Mouse (Mus musculus): ENCODE results near the gene Sult6b2. TPM values are rescaled to one million over a fixed set of nuclear protein-coding genes. Genes with fewer than 3 reads are reported as not detected.

The Sult6b2 gene
- polyA plus RNA-seq, 1 experiment from 2014 or later = 0.16 TPM

DNA sequence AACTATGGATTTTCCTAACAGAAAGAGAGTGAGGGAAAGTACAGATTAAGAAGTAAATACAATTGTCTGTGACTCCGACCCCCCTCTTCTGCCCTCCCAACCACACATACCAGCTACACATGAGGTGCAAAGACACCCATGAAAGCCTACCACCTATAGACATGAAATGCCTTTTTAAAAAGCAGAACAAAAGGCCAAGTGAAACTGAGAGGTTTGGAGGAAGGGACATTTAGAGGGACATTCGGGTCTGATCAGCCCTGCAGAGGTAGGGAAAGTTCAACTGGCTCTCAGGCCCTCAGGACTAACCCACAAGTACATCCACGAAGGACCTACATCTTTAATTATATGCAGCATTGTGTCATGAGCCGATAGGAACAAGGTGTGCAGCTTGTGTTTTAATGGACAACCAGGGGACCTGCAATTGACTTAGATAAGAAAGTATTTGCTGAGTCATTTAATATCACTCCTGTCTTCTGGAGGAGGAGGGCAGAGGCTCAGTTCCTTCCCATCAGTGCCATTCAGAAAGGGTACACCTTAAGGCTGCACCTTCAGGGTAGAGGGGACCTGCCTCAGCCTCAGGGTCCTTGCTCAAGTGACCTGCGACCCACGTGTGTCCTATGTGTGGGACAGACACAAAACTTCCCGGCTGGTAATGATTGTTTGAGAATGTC lies 4.5 kb downstream of the Sult6b2 start:
- Histone ChIP-seq H3K27ac (ENCODE audit: low read depth, low read length) (no peak overlapping the region), H3K4me1 (ENCODE audit: control insufficient read depth, insufficient read depth, low read length) (peaks cover 2% of the 10 kb centered on the region; the same call in 1 of the 2 replicates), H3K4me3 (ENCODE audit: low read depth, low read length) (no peak overlapping the region), H3K9ac (ENCODE audit: low read length) (no peak overlapping the region), H3K27me3 (ENCODE audit: control insufficient read depth, insufficient read depth, low read length) (no peaks in the 10 kb centered on the region), H3K9me3 (ENCODE audit: control insufficient read depth, low read length) (no peaks in the 10 kb centered on the region), H3K36me3 (ENCODE audit: control insufficient read depth, insufficient read depth, low read length) (no peaks in the 10 kb centered on the region), H3K4me2 (no peak overlapping the region)
- WGBS = 81% methylated on average over 7 of the region's 7 CpGs
- DNase-seq (ENCODE audit: low spot score, missing footprints) (no peak), ATAC-seq (ENCODE audit: low FRiP score) (no peak)

DNA sequence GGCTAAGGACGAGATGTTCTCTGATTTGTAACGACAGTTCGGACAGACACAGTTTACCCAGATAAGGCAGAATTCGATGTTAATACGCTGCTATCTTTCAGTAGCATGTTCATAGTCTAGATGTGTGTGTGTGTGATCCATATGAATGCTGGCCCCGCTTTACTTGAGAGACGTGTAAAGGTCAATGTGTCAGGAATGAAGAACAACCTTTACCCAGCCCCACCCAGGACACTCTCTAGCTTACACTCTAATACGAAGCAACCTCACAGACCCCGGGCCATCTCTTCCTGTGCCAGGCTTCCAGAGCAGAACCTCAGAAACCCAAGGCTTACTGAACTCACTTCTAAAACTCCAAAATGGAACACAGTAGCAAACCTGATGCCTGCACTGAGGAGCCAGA lies 5.5 kb downstream of the Sult6b2 start:
- ATAC-seq (ENCODE audit: low FRiP score) (no peak), DNase-seq (ENCODE audit: low spot score, missing footprints) (no peak)
- no peak overlapping the region for H3K4me3 ChIP-seq (ENCODE audit: low read depth, low read length)
- H3K36me3 ChIP-seq (ENCODE audit: control insufficient read depth, insufficient read depth, low read length) = no peaks in the 10 kb centered on the region
- no peaks in the 10 kb centered on the region for H3K27me3 ChIP-seq (ENCODE audit: control insufficient read depth, insufficient read depth, low read length)
- WGBS = 72% methylated on average over 9 of the region's 9 CpGs
- H3K27ac ChIP-seq (ENCODE audit: low read depth, low read length) = no peak overlapping the region
- H3K4me2 ChIP-seq = no peak overlapping the region
- no peak overlapping the region for H3K9ac ChIP-seq (ENCODE audit: low read length)
- H3K4me1 ChIP-seq (ENCODE audit: control insufficient read depth, insufficient read depth, low read length) = peaks cover 2% of the 10 kb centered on the region; the same call in 1 of the 2 replicates
- no peaks in the 10 kb centered on the region for H3K9me3 ChIP-seq (ENCODE audit: control insufficient read depth, low read length)

DNA sequence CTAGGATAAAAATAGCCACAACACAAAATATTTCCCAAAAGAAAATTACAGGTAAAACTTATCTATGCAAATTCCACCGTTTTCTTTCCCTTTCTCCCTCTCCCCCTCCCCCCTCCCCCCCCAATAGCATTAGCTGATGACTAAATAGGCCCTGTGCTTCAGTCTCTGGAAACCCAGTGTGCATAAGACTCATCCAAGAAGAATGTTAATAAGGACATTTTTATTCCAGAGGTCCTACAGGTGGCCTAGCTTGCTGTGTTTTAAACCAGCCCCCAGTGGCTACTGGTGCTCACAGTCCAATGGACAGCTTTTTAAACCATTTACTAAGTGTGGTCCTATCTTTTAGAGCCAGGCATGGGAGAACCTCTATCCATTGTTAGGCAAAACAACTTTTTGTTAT lies 6.3 kb downstream of the Sult6b2 start:
- no peak overlapping the region for H3K9ac ChIP-seq (ENCODE audit: low read length)
- WGBS = 74% methylated on average over 1 of the region's 1 CpGs
- ATAC-seq (ENCODE audit: low FRiP score) = no peak

DNA sequence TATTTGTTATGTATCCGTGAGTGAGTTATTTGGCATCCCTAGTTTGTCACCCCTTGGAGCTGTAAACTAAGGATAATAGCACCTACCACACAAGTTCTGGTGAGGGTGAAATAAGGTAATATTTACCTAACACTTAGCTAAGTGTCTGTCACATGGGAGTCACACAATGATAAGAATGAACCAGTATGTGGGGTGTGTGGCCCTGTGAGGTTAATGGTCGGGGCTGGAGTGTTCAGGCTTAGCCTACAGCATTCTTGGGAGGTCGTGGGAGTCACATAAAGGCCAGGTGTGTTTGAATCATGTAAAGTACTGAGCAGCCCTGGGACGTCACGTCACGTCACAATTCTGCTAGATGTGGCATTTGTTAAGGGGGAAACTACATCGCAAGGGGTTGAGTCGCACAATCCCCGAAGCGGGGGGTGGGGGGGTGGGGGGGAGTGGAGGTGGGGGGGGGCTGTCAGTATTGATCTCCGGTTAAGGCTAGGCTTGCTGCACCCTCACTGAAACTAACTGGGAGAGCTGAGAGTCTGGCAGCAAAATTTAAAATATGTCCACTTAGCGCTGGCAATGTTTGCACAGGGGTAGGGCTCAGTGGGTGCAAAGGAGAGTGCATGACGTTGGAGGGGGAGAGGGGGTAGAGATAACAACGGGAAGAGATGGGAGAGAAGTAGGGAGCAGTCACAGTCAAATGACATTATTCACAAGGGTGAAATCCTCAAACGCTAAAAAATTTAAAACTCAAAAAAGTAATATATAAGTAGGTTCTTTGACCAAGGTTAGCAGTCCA lies 8.5 kb downstream of the Sult6b2 start:
- no peaks in the 10 kb centered on the region for H3K27me3 ChIP-seq (ENCODE audit: control insufficient read depth, insufficient read depth, low read length)
- no peak for DNase-seq (ENCODE audit: low spot score, missing footprints)
- no peaks in the 10 kb centered on the region for H3K36me3 ChIP-seq (ENCODE audit: control insufficient read depth, insufficient read depth, low read length)
- no peak overlapping the region for H3K4me3 ChIP-seq (ENCODE audit: low read depth, low read length)
- no peak overlapping the region for H3K4me2 ChIP-seq
- no peak overlapping the region for H3K27ac ChIP-seq (ENCODE audit: low read depth, low read length)
- peaks cover 8% of the 10 kb centered on the region for H3K4me1 ChIP-seq (ENCODE audit: control insufficient read depth, insufficient read depth, low read length)
- H3K9ac ChIP-seq (ENCODE audit: low read length) = no peak overlapping the region
- H3K9me3 ChIP-seq (ENCODE audit: control insufficient read depth, low read length) = no peaks in the 10 kb centered on the region
- WGBS = 83% methylated on average over 15 of the region's 15 CpGs
- ATAC-seq (ENCODE audit: low FRiP score) = no peak

More for the DNA sequence above, 6.3 kb downstream of the Sult6b2 start:
- DNase-seq (ENCODE audit: low spot score, missing footprints) = no peak
- Histone ChIP-seq H3K27ac (ENCODE audit: low read depth, low read length) (no peak overlapping the region), H3K4me2 (no peak overlapping the region), H3K4me3 (ENCODE audit: low read depth, low read length) (no peak overlapping the region), H3K9me3 (ENCODE audit: control insufficient read depth, low read length) (no peaks in the 10 kb centered on the region), H3K36me3 (ENCODE audit: control insufficient read depth, insufficient read depth, low read length) (no peaks in the 10 kb centered on the region), H3K4me1 (ENCODE audit: control insufficient read depth, insufficient read depth, low read length) (peaks cover 8% of the 10 kb centered on the region), H3K27me3 (ENCODE audit: control insufficient read depth, insufficient read depth, low read length) (no peaks in the 10 kb centered on the region)

DNA sequence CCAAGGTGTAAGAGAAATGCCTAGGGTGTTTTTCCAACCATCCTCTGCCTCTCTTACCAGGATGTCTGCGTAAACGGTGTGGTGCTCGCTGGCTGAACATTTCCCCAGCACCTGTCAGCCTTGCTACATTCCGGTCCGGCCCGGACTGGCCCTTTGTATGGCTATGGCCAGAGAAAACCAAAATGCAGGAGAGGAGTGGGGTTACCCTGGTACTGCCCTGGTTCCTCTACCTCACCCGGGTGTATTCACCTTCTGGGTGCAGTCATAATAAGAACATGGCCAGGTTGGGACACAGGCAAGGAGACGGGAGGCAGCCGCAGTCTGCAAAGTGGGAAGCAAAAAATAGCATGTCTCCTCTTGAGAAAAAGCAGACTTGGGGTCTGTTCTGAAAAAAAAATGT lies 9.2 kb downstream of the Sult6b2 start:
- no peak for DNase-seq (ENCODE audit: low spot score, missing footprints)
- H3K9me3 ChIP-seq (ENCODE audit: control insufficient read depth, low read length) = no peaks in the 10 kb centered on the region
- H3K27ac ChIP-seq (ENCODE audit: low read depth, low read length) = no peak overlapping the region
- no peak overlapping the region for H3K4me3 ChIP-seq (ENCODE audit: low read depth, low read length)
- peaks cover 8% of the 10 kb centered on the region for H3K4me1 ChIP-seq (ENCODE audit: control insufficient read depth, insufficient read depth, low read length)
- no peak overlapping the region for H3K9ac ChIP-seq (ENCODE audit: low read length)
- no peaks in the 10 kb centered on the region for H3K36me3 ChIP-seq (ENCODE audit: control insufficient read depth, insufficient read depth, low read length)
- H3K27me3 ChIP-seq (ENCODE audit: control insufficient read depth, insufficient read depth, low read length) = no peaks in the 10 kb centered on the region
- ATAC-seq (ENCODE audit: low FRiP score) = no peak
- WGBS = 93% methylated on average over 9 of the region's 9 CpGs
- H3K4me2 ChIP-seq = no peak overlapping the region

DNA sequence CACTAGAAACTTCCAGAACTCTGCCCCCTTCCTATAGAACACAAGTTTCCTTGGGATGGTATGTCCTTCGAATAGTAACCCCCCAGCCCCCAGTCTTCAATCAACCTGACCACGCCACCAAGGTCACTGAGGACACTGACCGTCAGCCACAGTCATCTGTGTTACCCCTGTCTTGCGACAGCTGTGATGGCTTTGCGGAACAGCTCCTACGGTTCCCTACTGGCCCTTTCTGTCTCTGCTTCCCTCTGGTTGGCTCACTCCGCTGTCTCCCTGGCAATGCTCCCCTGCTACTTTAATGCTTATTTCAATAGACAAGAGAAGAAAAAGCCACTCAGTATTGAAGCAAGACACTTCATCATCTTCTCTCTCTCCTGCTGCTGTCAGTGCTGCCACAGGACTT lies 10.8 kb downstream of the Sult6b2 start:
- Histone ChIP-seq H3K36me3 (ENCODE audit: control insufficient read depth, insufficient read depth, low read length) (no peaks in the 10 kb centered on the region), H3K9me3 (ENCODE audit: control insufficient read depth, low read length) (no peaks in the 10 kb centered on the region), H3K9ac (ENCODE audit: low read length) (no peak overlapping the region), H3K4me3 (ENCODE audit: low read depth, low read length) (no peak overlapping the region), H3K4me2 (no peak overlapping the region), H3K27ac (ENCODE audit: low read depth, low read length) (no peak overlapping the region), H3K4me1 (ENCODE audit: control insufficient read depth, insufficient read depth, low read length) (peaks cover 8% of the 10 kb centered on the region), H3K27me3 (ENCODE audit: control insufficient read depth, insufficient read depth, low read length) (no peaks in the 10 kb centered on the region)
- ATAC-seq (ENCODE audit: low FRiP score) (peak; percentile 56), DNase-seq (ENCODE audit: low spot score, missing footprints) (peak; percentile 86)
- WGBS = 27% methylated on average over 7 of the region's 7 CpGs

DNA sequence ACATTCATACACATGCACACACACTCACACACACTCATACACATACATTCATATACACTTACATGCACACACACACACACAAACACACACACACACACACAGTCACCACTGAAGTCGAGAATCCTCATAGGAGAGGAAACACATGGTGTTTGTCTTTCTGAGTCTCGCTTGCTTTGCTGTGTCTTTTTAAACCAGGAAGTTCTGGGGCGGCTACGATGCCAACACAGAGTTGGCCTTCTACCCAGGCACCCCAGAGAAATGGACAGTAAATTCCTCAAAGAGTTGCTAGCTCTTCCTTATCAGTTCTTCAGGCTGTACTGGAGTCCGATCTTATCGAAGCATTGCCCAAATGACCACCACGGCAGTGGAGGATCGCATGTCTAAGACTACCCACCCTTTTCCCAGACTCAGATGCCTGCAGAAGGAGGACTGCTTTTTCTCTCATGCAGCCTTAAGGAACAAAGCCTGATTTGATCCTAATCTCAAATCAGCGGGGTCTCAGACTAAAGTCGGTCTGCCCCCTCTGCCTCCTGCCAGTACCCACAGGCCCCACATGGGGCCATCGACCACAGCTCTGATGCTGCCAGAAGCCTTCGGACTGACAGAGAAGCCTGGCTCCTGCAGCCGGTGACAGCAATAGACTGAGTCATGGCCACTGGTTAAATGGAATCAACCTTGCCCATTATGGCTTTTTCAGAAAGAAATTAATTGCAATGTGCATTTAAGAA lies 11.9 kb downstream of the Sult6b2 start:
- Histone ChIP-seq H3K27ac (ENCODE audit: low read depth, low read length) (no peak overlapping the region; the same call in 1 of the 2 replicates), H3K4me2 (no peak overlapping the region), H3K9me3 (ENCODE audit: control insufficient read depth, low read length) (no peaks in the 10 kb centered on the region), H3K9ac (ENCODE audit: low read length) (no peak overlapping the region), H3K27me3 (ENCODE audit: control insufficient read depth, insufficient read depth, low read length) (no peaks in the 10 kb centered on the region), H3K4me1 (ENCODE audit: control insufficient read depth, insufficient read depth, low read length) (peaks cover 8% of the 10 kb centered on the region), H3K4me3 (ENCODE audit: low read depth, low read length) (no peak overlapping the region), H3K36me3 (ENCODE audit: control insufficient read depth, insufficient read depth, low read length) (no peaks in the 10 kb centered on the region)
- 44% methylated on average over 13 of the region's 13 CpGs for WGBS
- ATAC-seq (ENCODE audit: low FRiP score) (peak; percentile 68), DNase-seq (ENCODE audit: low spot score, missing footprints) (peak; percentile 92)

DNA sequence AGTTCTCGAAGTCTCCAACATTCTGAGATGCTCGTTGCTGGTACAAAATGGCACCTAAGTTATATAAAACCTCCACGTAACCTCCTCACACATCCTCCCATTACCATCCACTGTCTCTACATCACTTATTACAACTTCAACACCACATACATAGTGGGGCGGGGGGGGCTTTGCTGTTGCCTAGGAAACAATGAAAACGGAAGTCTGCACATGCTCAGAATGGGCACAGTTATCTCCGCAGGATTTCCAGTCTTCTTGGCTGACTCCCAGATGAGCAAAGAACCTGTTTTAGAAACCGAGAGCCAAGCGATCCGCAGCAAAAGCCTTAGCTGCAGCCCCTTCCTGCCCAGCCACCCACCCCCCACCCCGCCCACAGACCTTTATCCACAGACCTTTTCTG lies 14.6 kb downstream of the Sult6b2 start:
- no peak overlapping the region for H3K27ac ChIP-seq (ENCODE audit: low read depth, low read length)
- no peaks in the 10 kb centered on the region for H3K9me3 ChIP-seq (ENCODE audit: control insufficient read depth, low read length)
- no peak overlapping the region for H3K9ac ChIP-seq (ENCODE audit: low read length)
- ATAC-seq (ENCODE audit: low FRiP score) (no peak), DNase-seq (ENCODE audit: low spot score, missing footprints) (no peak)
- H3K27me3 ChIP-seq (ENCODE audit: control insufficient read depth, insufficient read depth, low read length) = no peaks in the 10 kb centered on the region
- no peaks in the 10 kb centered on the region for H3K36me3 ChIP-seq (ENCODE audit: control insufficient read depth, insufficient read depth, low read length)
- no peak overlapping the region for H3K4me3 ChIP-seq (ENCODE audit: low read depth, low read length)
- peaks cover 8% of the 10 kb centered on the region for H3K4me1 ChIP-seq (ENCODE audit: control insufficient read depth, insufficient read depth, low read length)
- WGBS = 93% methylated on average over 10 of the region's 10 CpGs
- H3K4me2 ChIP-seq = no peak overlapping the region

All from midbrain, embryonic 11.5 days (tissue).